Comparison of ENCODE assay signal across 7 mouse cellular contexts in the genomic region with DNA sequence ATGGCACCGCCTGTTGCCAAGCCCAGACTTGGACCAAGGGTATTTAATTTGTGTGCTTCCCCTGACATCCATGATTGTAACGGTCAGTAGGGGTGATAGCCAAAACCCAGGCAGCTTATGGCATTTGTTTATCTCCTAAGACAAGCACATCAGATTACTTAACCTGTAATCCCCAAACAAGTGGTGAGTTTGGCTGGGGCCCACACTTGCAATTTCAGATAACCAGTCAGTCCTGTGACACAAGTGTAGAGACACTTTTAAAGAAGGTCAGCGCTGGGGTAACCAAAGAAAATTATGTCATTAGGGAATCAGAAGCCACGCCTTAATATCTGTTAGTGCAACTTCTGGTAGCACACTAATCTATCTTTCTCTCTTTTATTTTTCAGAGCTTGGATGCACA.
DNase-seq lines count a peak whose midpoint lies in the region; ATAC-seq and TF ChIP-seq lines count a peak whose summit lies in the region.

No protein-coding gene starts in this region.

- H3K4me2 ChIP-seq in kidney, embryonic 15.5 days: 0 out of 2 replicates have a peak overlapping the region, but pooled peaks have one; percentile 15
- H3K4me2 ChIP-seq in embryonic facial prominence, embryonic 12.5 days (replicated peaks): 0 out of 2 replicates have a peak overlapping the region, but pooled peaks have one; percentile 4
- H3K4me2 ChIP-seq in hindbrain, embryonic 13.5 days: no peak overlapping the region
- 0 out of 2 replicates have a peak overlapping the region, but pooled peaks have one; percentile 11 for H3K4me2 ChIP-seq in liver, postnatal 0 days (ENCODE audit: low read depth, low read length)

- H3K4me1 ChIP-seq in kidney, embryonic 15.5 days: peaks cover 52% of the 10 kb centered on the region
- H3K4me1 ChIP-seq in embryonic facial prominence, embryonic 12.5 days: peaks cover 65% of the 10 kb centered on the region
- H3K4me1 ChIP-seq in hindbrain, embryonic 13.5 days (replicated peaks): peaks cover 42% of the 10 kb centered on the region
- H3K4me1 ChIP-seq in liver, postnatal 0 days (ENCODE audit: insufficient read depth): peaks cover 19% of the 10 kb centered on the region

- ATAC-seq in kidney, embryonic 15.5 days (replicated peaks; ENCODE audit: low FRiP score): no peak
- no peak for ATAC-seq in embryonic facial prominence, embryonic 12.5 days (ENCODE audit: insufficient number of reproducible peaks, insufficient read depth, low FRiP score, low TSS enrichment)
- no peak; the same call in 1 of the 2 replicates for ATAC-seq in hindbrain, embryonic 13.5 days (ENCODE audit: low FRiP score)
- ATAC-seq in liver, postnatal 0 days: peak; percentile 57

- no peak overlapping the region for H3K9ac ChIP-seq in kidney, embryonic 15.5 days
- no peak overlapping the region for H3K9ac ChIP-seq in embryonic facial prominence, embryonic 12.5 days
- no peak overlapping the region for H3K9ac ChIP-seq in hindbrain, embryonic 13.5 days
- no peak overlapping the region for H3K9ac ChIP-seq in liver, postnatal 0 days (replicated peaks)

- TF ChIP-seq EP300 in liver, postnatal 0 days (IDR thresholded peaks at IDR 0.05; ENCODE audit: low read depth): peak; percentile 66; the same call in 1 of the 2 replicates

- H3K27me3 ChIP-seq in kidney, embryonic 15.5 days: no peaks in the 10 kb centered on the region
- H3K27me3 ChIP-seq in embryonic facial prominence, embryonic 12.5 days: no peaks in the 10 kb centered on the region
- no peaks in the 10 kb centered on the region for H3K27me3 ChIP-seq in hindbrain, embryonic 13.5 days
- H3K27me3 ChIP-seq in liver, postnatal 0 days (ENCODE audit: insufficient read depth, low read length): no peaks in the 10 kb centered on the region

- DNase-seq in kidney, postnatal 25 days: no peak
- no peak for DNase-seq in liver, postnatal 0 days
- DNase-seq in thymus, postnatal 25 days: no peak
- no peak for DNase-seq in yolk sac, embryonic 10.5 days (ENCODE audit: low spot score)

- TF ChIP-seq CTCF in liver, postnatal 0 days (IDR thresholded peaks at IDR 0.05; ENCODE audit: low read depth): no peak

- H3K27ac ChIP-seq in kidney, embryonic 15.5 days: peak overlapping the region; percentile 86
- peak overlapping the region; percentile 90 for H3K27ac ChIP-seq in embryonic facial prominence, embryonic 12.5 days
- peak overlapping the region; percentile 55; the same call in 1 of the 2 replicates for H3K27ac ChIP-seq in hindbrain, embryonic 13.5 days
- H3K27ac ChIP-seq in liver, postnatal 0 days (ENCODE audit: low read depth): peak overlapping the region; percentile 25

- H3K9me3 ChIP-seq in kidney, embryonic 15.5 days (replicated peaks): no peaks in the 10 kb centered on the region
- no peaks in the 10 kb centered on the region for H3K9me3 ChIP-seq in embryonic facial prominence, embryonic 12.5 days
- H3K9me3 ChIP-seq in hindbrain, embryonic 13.5 days: no peaks in the 10 kb centered on the region
- H3K9me3 ChIP-seq in liver, postnatal 0 days (ENCODE audit: low read length): no peaks in the 10 kb centered on the region

- no peaks in the 10 kb centered on the region for H3K36me3 ChIP-seq in kidney, embryonic 15.5 days
- no peaks in the 10 kb centered on the region for H3K36me3 ChIP-seq in embryonic facial prominence, embryonic 12.5 days
- H3K36me3 ChIP-seq in hindbrain, embryonic 13.5 days: no peaks in the 10 kb centered on the region
- no peaks in the 10 kb centered on the region for H3K36me3 ChIP-seq in liver, postnatal 0 days (replicated peaks; ENCODE audit: insufficient read depth, low read length)

- 75% methylated on average over 4 of the region's 4 CpGs for WGBS in kidney, embryonic 15.5 days
- WGBS in embryonic facial prominence, embryonic 12.5 days: 61% methylated on average over 4 of the region's 4 CpGs
- 78% methylated on average over 4 of the region's 4 CpGs for WGBS in hindbrain, embryonic 13.5 days
- WGBS in liver, postnatal 0 days (ENCODE audit: insufficient replicate concordance): 49% methylated on average over 4 of the region's 4 CpGs

- no peak overlapping the region for H3K4me3 ChIP-seq in kidney, embryonic 15.5 days (replicated peaks)
- no peak overlapping the region for H3K4me3 ChIP-seq in embryonic facial prominence, embryonic 12.5 days
- H3K4me3 ChIP-seq in hindbrain, embryonic 13.5 days: no peak overlapping the region
- H3K4me3 ChIP-seq in liver, postnatal 0 days (ENCODE audit: low read depth, low read length): no peak overlapping the region

Comparison
In these comparisons a context has a peak if more than half of its experiments do, and no peak if none do; other contexts are left out.
1. H3K27ac ChIP-seq: peak in every context shown above with its lines; median percentile 90 in embryonic facial prominence, embryonic 12.5 days; 86 in kidney, embryonic 15.5 days; 55 in hindbrain, embryonic 13.5 days; 25 in liver, postnatal 0 days.